Mouse (Mus musculus): ENCODE data around the gene Tas1r1. TPM values are rescaled to one million over a fixed set of nuclear protein-coding genes. Genes with fewer than 3 reads are reported as not detected.

Gene Tas1r1
- polyA plus RNA-seq (2012; rRNA removed): 0.16 and 0.23 TPM in 2 replicates

GRCm38 (mm10) chr4:152038225-152038984 is at the start of gene Tas1r1:
Tas1r1 (minus strand) TSS chr4:152038568.

GRCm38 (mm10) chr4:152072121-152072601 is 33.8 kb upstream of the Tas1r1 start, which contains the start of gene Plekhg5:
Plekhg5 (plus strand) TSS chr4:152072498.

GRCm38 (mm10) chr4:152038985-152039830 is 840 bp upstream of the Tas1r1 start, which contains the start of gene Nol9:
Nol9 (plus strand) TSS chr4:152039321.

GRCm38 (mm10) chr4:152027524-152027923 is 10.8 kb downstream of the Tas1r1 start, which contains the start of gene Zbtb48:
Zbtb48 (minus strand) TSS chr4:152027671.

GRCm38 (mm10) chr4:152008622-152009075 is 29.7 kb downstream of the Tas1r1 start, which contains the start of gene Klhl21:
Klhl21 (plus strand) TSS chr4:152008803.

GRCm38 (mm10) chr4:151996173-151996950 is 42.0 kb downstream of the Tas1r1 start, which contains the start of gene Phf13:
Phf13 (minus strand) TSS chr4:151996258.

GRCm38 (mm10) chr4:151988342-151989109 is 49.8 kb downstream of the Tas1r1 start, which contains the start of gene Thap3:
Thap3 (minus strand) TSS chr4:151988997.

Other genes starting within 250 kb of the Tas1r1 start
- 16.4 and 16.6 TPM in 2 replicates for gene Camta1, start 176.7 kb downstream of the Tas1r1 start, polyA plus RNA-seq (2012; rRNA removed)
- gene Dnajc11, start 104.9 kb downstream of the Tas1r1 start, polyA plus RNA-seq (2012; rRNA removed): 64.8 and 96.3 TPM in 2 replicates
- 78.1 and 91.7 TPM in 2 replicates for gene Thap3, start 49.6 kb downstream of the Tas1r1 start, polyA plus RNA-seq (2012; rRNA removed)
- 40.0 and 48.1 TPM in 2 replicates for gene Phf13, start 42.3 kb downstream of the Tas1r1 start, polyA plus RNA-seq (2012; rRNA removed)
- gene Klhl21, start 29.8 kb downstream of the Tas1r1 start, polyA plus RNA-seq (2012; rRNA removed): 71.2 and 100 TPM in 2 replicates
- gene Zbtb48, start 10.9 kb downstream of the Tas1r1 start, polyA plus RNA-seq (2012; rRNA removed): 24.0 and 25.3 TPM in 2 replicates
- 37.3 and 39.3 TPM in 2 replicates for gene Nol9, start 753 bp upstream of the Tas1r1 start, polyA plus RNA-seq (2012; rRNA removed)
- gene Plekhg5, start 33.9 kb upstream of the Tas1r1 start, polyA plus RNA-seq (2012; rRNA removed): 44.2 and 51.8 TPM in 2 replicates
- 8.9 and 11.5 TPM in 2 replicates for gene Tnfrsf25, start 77.4 kb upstream of the Tas1r1 start, polyA plus RNA-seq (2012; rRNA removed)
- gene Espn, start 113.8 kb upstream of the Tas1r1 start, polyA plus RNA-seq (2012; rRNA removed): 85.4 and 131 TPM in 2 replicates
- 0.15 and 0.16 TPM in 2 replicates for gene Hes2, start 120.3 kb upstream of the Tas1r1 start, polyA plus RNA-seq (2012; rRNA removed)
- 59.7 and 67.2 TPM in 2 replicates for gene Acot7, start 139.6 kb upstream of the Tas1r1 start, polyA plus RNA-seq (2012; rRNA removed)
- 80.9 and 134 TPM in 2 replicates for gene Gpr153, start 235.7 kb upstream of the Tas1r1 start, polyA plus RNA-seq (2012; rRNA removed)

All from ovary, adult 2 months (tissue).